Mouse (Mus musculus) midbrain, embryonic 11.5 days (tissue): Measurements from ENCODE around the gene Serpina3n. TPM values are rescaled to one million over a fixed set of nuclear protein-coding genes. Genes with fewer than 3 reads are reported as not detected.
"Not testable (repeated sequence)": the region's sequence is repeated elsewhere in the genome, so short reads cannot be mapped to it uniquely, and the experiment has no call there.

ENCODE experiments used
- ATAC-seq: fragments of 200-750 bp; cut with Nextera tagmentation; 2 replicates; pipeline ENCODE4 v1.8.0; 2017; ENCODE audit warnings: moderate TSS enrichment, moderate library complexity; ENCODE audit not compliant: low FRiP score
- DNase-seq: peaks from one replicate; pipeline ENCODE4 v3.0.0; 2015; ENCODE audit warnings: low spot score; ENCODE audit errors: missing footprints
- H3K27ac ChIP-seq: fragments of 300-500 bp; sonication (generic); 2 replicates; pipeline ENCODE4 v1.5.1; 2014; ENCODE audit warnings: low read depth, low read length
- H3K27me3 ChIP-seq: fragments of 300-500 bp; sonication (generic); 2 replicates; pipeline ENCODE4 v1.6.1; 2014; ENCODE audit warnings: mild to moderate bottlenecking, low read length, moderate library complexity, mixed read lengths; ENCODE audit not compliant: control insufficient read depth, insufficient read depth
- H3K36me3 ChIP-seq: fragments of 300-500 bp; sonication (generic); 2 replicates; pipeline ENCODE4 v1.6.1; 2014; ENCODE audit warnings: mild to moderate bottlenecking, low read length, moderate library complexity, mixed read lengths; ENCODE audit not compliant: control insufficient read depth, insufficient read depth
- H3K4me1 ChIP-seq: fragments of 300-500 bp; sonication (generic); 2 replicates; pipeline ENCODE4 v1.6.1; 2014; ENCODE audit warnings: low read length; ENCODE audit not compliant: control insufficient read depth, insufficient read depth
- H3K4me2 ChIP-seq: fragments of 300-500 bp; sonication (generic); 2 replicates; pipeline ENCODE4 v1.6.1; 2014; ENCODE audit warnings: mild to moderate bottlenecking, moderate library complexity
- H3K4me3 ChIP-seq: fragments of 300-500 bp; sonication (generic); 2 replicates; pipeline ENCODE4 v1.5.1; 2014; ENCODE audit warnings: low read depth, low read length
- H3K9ac ChIP-seq: fragments of 300-500 bp; sonication (generic); 2 replicates; pipeline ENCODE4 v1.6.1; 2014; ENCODE audit warnings: low read length
- H3K9me3 ChIP-seq: fragments of 300-500 bp; sonication (generic); 2 replicates; pipeline ENCODE4 v1.6.1; 2016; ENCODE audit warnings: low read length; ENCODE audit not compliant: control insufficient read depth
- whole genome bisulfite sequencing: fragments of 180-500 bp; shearing (Covaris S2); extraction: QIAGEN DNeasy Blood & Tissue Kit; methylation state at CpG from one replicate; pipeline ENCODE4 v1.1.7; 2014; 5-methylcytosine and 5-hydroxymethylcytosine counted together
- polyA plus RNA-seq: library from polyadenylated mRNA; unstranded; fragments of >200 nt; fragmentation: Nextera tagmentation; extraction: Ambion mirVana; gene quantifications from 2 replicates; pipeline ENCODE4 v1.2.1, GENCODE M21; 2014

The Serpina3n gene
- polyA plus RNA-seq, 1 experiment from 2014 or later: not detected

GRCm38 (mm10) chr12:104447056-104447455 lies 40.5 kb downstream of the Serpina3n start:
- not testable (repeated sequence) for H3K36me3 ChIP-seq, H3K4me1 ChIP-seq, H3K9me3 ChIP-seq, H3K27me3 ChIP-seq, DNase-seq, H3K4me2 ChIP-seq, H3K9ac ChIP-seq, H3K27ac ChIP-seq, H3K4me3 ChIP-seq
- 88% methylated on average over 25 of the region's 25 CpGs for WGBS
- ATAC-seq: 0 out of 2 replicates have a peak, but pooled peaks have one; percentile 17

- 32% methylated on average over 13 of the region's 13 CpGs for WGBS
- Histone ChIP-seq H3K4me2 (no peak overlapping the region), H3K27ac (no peak overlapping the region), H3K4me3 (no peak overlapping the region), H3K9ac (no peak overlapping the region), H3K9me3 (no peaks in the 10 kb centered on the region), H3K4me1 (no peaks in the 10 kb centered on the region), H3K36me3 (no peaks in the 10 kb centered on the region), H3K27me3 (no peaks in the 10 kb centered on the region)
- DNase-seq (peak; percentile 87), ATAC-seq (no peak)
These were observed 41.6 kb downstream of the Serpina3n start for GRCm38 (mm10) chr12:104448099-104448498.

- Histone ChIP-seq H3K4me3 (no peak overlapping the region), H3K4me2 (no peak overlapping the region), H3K36me3 (no peaks in the 10 kb centered on the region), H3K4me1 (no peaks in the 10 kb centered on the region), H3K9me3 (no peaks in the 10 kb centered on the region), H3K27me3 (no peaks in the 10 kb centered on the region), H3K9ac (no peak overlapping the region), H3K27ac (no peak overlapping the region)
- WGBS: 82% methylated on average over 10 of the region's 10 CpGs
- ATAC-seq (no peak), DNase-seq (no peak)
These were observed 43.7 kb downstream of the Serpina3n start for GRCm38 (mm10) chr12:104450257-104450656.

DNA sequence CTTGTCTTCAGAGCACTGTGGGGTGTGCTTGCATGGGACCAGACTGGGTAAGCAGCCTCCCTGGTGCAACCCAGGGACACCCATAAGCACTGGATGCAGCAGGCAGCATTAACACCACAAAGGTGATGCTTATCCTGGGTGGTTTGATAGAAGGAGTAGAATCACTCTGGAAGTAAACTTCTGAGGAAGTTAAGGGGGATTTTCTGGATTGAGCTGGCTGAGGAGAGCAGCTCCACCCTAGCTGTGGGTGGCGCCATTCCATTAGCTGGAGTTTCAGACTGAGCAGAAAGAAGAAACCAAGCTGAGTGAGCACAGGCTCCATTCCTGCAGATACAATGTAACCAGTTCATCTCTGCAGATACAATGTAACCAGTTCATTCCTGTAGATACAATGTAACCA lies 46.5 kb downstream of the Serpina3n start:
- ATAC-seq: no peak
- WGBS: 47% methylated on average over 1 of the region's 1 CpGs
- no peaks in the 10 kb centered on the region for H3K27me3 ChIP-seq

DNA sequence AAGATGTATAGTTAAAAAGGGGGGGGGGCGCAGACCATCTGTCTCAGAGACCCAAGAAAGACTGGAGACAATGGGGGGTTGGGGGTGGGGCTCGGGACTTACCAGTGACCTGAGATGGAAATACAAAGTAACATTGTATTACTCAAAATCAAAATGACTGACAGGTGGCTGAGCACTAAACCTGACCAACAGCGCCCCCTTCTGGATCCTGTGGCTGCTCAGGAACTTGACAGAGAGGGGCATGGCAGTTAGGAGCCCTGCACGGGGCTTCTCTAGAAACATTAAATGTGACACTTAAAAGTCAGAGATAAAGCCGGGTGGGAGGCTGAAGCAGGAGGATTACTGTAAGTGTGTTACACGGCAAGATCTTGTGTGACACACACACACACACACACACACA lies 52.8 kb downstream of the Serpina3n start:
- WGBS: 65% methylated on average over 6 of the region's 6 CpGs
- ATAC-seq: no peak
- Histone ChIP-seq H3K27me3 (peaks cover 1% of the 10 kb centered on the region; the same call in 1 of the 2 replicates), H3K4me2 (no peak overlapping the region), H3K36me3 (no peaks in the 10 kb centered on the region), H3K27ac (no peak overlapping the region), H3K4me1 (no peaks in the 10 kb centered on the region), H3K9me3 (no peaks in the 10 kb centered on the region), H3K4me3 (no peak overlapping the region), H3K9ac (no peak overlapping the region)
- DNase-seq: no peak

More for the DNA sequence above, 46.5 kb downstream of the Serpina3n start:
- no peaks in the 10 kb centered on the region for H3K9me3 ChIP-seq
- no peaks in the 10 kb centered on the region for H3K4me1 ChIP-seq
- H3K4me3 ChIP-seq: no peak overlapping the region
- no peak overlapping the region for H3K27ac ChIP-seq
- H3K4me2 ChIP-seq: no peak overlapping the region
- H3K9ac ChIP-seq: no peak overlapping the region
- no peaks in the 10 kb centered on the region for H3K36me3 ChIP-seq
- no peak for DNase-seq

DNA sequence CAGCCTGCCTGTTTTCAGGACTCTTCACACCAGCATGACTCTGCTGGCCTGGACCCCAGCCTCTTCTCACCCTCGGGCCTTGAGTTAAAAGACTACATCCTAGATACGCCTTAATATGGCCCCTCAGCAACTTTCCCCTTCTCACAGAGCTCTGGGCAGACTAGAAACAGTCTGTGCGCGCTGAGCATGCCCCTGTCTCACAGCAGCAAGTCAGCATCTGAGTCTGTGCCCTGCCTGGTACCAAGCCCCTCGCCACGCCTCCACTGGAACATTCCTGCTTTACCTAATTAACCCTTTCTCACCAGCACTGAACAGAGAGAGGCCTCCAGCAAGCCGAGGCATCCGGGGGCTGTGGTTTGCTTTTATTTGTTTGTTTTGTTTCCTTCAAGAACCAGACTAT lies 54.8 kb downstream of the Serpina3n start:
- ATAC-seq (no peak), DNase-seq (peak; percentile 84)
- no peak overlapping the region for H3K4me3 ChIP-seq
- no peak overlapping the region for H3K9ac ChIP-seq
- H3K36me3 ChIP-seq: no peaks in the 10 kb centered on the region
- H3K4me1 ChIP-seq: no peaks in the 10 kb centered on the region
- H3K27me3 ChIP-seq: peaks cover 15% of the 10 kb centered on the region
- no peaks in the 10 kb centered on the region for H3K9me3 ChIP-seq
- H3K27ac ChIP-seq: no peak overlapping the region
- no peak overlapping the region for H3K4me2 ChIP-seq
- 29% methylated on average over 8 of the region's 8 CpGs for WGBS

Other genes with a start within 250 kb of the Serpina3n start
- gene Serpina3f, start 192.2 kb upstream of the Serpina3n start, polyA plus RNA-seq: 0.40 and 0.55 TPM in 2 replicates
- gene Serpina3g, start 170.5 kb upstream of the Serpina3n start, polyA plus RNA-seq: 0.26 and 0.44 TPM in 2 replicates
- gene Serpina3i, start 143.6 kb upstream of the Serpina3n start, polyA plus RNA-seq: 0.14 TPM in 1 of 2 replicates, not detected in the other
- not detected in 2 replicates for gene Serpina3j, start 92.2 kb upstream of the Serpina3n start, polyA plus RNA-seq
- not detected in 2 replicates for gene Serpina3k, start 68.2 kb upstream of the Serpina3n start, polyA plus RNA-seq
- not detected in 2 replicates for gene Serpina3m, start 68.2 kb upstream of the Serpina3n start, polyA plus RNA-seq
- gene Gsc, start 66.6 kb downstream of the Serpina3n start, polyA plus RNA-seq: 0.17 and 0.59 TPM in 2 replicates